Mouse (Mus musculus): ENCODE results near the gene Olfr1491.

Olfr1491 gene

DNA sequence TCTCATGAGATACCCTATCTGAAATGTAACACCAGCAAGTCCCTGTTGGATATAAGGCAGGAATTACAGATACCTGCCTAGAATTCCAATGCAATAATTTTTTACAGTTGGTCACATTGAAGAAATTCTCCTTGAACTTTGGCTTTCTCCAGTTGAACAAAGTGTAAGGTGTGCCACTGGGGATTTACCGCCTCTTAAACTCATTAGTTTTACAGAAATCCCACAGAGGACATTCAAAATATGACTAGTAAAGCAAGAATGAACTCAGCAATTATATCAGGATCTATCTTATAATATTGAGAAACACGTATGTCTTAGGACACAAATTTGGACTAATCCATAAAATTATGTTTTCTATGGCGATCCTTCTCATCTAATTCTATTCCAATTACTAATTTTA is at the start of gene Olfr1491:
Gene Olfr1491, plus strand, starts transcription at position 301 of the 400 bp plus-strand sequence.
- in situ Hi-C loops (cut with MboI, MseI), result no loop called here

DNA sequence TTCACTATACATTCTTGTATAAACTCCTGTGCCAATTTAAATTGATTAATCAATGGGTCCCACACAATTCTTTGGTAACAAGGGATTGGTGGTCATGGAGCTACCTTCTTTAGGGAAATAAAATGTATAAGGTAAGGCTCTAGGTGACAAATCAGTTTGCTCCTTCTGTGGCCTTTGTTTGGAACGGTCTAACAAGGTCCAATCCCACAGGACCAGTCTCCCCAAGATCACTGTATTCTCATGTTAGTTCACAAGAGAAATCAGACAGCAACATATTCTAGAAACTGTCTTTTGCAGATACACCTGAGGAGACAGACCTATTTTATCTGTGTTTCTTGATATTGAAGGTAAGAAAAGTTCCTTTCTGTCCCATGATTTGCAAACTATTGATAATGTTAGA is 46.3 kb upstream of the Olfr1491 start, which contains the start of gene Olfr1490:
Gene Olfr1490, plus strand, starts transcription at position 301 of the 400 bp plus-strand sequence.
- in situ Hi-C loops (cut with MboI, MseI), result loop anchor here in 1 of 2 experiments (25.0 kb wide), 1 partner anchor 1412 kb away; no protein-coding TSS in a partner anchor

DNA sequence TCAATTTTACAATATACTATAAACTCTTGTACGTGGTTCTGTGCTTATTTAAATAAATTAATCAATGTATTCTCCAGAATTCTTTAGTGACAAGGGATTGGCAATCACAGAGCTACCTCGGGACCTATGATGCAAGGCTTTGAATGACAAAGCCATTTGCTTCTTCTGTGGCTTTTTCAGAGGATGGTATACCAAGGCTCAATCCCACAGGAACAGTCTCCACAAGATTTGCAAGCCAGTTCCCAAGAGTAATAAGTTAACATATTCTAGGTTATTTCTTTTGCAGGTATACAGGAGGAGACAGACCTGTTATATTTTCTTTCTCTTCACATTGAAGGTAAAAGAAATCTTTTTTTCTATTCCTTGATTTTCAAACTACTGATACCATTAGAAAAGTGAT is 25.9 kb downstream of the Olfr1491 start, which contains the start of gene Olfr1493-ps1:
Gene Olfr1493-ps1, plus strand, starts transcription at position 301 of the 400 bp plus-strand sequence.
- in situ Hi-C loops (cut with MboI, MseI), result no loop called here

DNA sequence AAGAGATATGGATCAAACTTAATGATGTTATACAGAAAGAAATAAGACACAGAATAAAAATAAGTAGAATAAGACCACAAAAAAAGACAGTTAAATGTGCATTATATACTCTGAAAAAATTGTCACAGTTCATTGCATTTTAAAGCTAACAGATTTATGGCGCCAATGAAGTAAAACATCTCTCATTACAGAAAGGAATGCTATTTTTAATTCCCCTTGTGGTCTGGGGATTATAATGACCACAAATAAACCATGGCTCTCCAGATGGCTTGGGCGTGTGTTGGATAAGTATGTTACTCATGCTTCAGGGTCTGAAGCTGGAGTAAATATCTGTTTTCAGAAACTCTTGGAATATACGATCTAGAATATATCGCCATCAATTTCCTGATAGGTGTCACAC is 42.4 kb downstream of the Olfr1491 start, which contains the start of gene Olfr1494:
Gene Olfr1494, plus strand, starts transcription at position 301 of the 400 bp plus-strand sequence.
- in situ Hi-C loops (cut with MboI, MseI), result no loop called here

DNA sequence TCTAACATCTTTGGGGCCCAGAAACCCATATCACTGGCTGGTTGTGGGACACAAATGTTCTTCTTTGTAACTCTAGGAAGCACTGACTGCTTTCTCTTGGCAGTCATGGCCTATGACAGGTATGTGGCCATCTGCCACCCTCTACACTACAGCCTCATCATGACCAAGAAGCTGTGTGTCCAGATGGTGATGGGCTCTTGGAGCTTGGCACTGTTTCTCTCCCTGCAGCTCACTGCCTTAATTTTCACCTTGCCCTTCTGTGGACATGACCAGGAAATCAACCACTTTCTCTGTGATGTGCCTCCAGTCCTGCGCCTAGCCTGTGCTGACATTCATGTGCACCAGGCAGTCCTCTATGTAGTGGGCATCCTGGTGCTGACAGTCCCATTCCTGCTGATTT is 52.3 kb downstream of the Olfr1491 start:
- in situ Hi-C loops (cut with MboI, MseI), result no loop called here
